Mouse (Mus musculus): ENCODE results near the gene Sde2.

Sde2 gene

DNA sequence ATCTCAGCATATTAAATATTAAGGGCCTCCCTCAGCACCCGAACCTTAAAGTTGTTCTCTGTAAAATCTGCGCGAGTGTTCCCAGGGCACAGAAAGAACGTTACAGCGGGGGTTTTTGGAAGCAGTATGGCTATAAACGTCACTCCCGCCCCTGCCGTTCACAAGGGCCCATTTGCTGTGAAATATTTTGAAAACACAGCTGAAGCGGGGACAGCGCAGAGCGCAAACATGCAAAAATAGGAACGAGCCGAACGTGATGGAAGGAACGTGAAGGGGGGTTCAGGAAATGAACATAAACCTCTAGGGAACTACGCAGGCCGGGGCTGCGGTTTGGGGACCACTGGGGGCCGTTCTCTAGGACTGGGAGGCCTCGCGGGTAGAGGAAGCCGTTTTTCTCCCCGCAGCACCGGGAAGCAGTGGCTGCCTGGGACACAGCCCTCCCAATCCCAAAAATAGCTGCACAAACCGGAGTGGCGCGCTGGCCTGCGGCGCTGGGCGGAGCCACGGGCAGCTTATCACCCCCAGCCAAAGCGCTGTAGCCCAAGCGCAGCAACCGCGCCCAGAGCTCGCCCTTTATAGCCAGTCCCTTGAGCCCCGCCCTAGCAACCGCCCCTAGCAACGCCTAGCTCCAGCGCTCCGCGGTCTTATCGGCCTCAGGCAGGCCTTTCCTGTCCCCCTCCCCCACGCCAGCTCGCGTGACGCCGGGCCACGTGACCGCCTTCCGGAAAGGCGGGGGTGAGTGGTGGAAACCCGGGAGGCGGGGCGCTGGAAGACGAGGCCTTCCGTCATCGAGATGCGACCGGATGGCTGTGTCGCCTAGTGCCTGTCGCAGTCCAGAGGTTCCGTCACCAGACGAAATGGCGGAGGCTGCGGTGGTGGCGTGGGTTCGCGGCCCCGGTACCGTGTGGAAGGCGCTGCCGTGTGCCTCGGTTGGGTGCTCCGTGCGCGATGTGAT is at the start of gene Sde2:
Sde2 (plus strand) TSS at position 812 of the 955 bp plus-strand sequence.
- peak; percentile 100 for DNase-seq (ENCODE audit: inconsistent age in 2 of 2, low spot score in 1 of 2)

DNA sequence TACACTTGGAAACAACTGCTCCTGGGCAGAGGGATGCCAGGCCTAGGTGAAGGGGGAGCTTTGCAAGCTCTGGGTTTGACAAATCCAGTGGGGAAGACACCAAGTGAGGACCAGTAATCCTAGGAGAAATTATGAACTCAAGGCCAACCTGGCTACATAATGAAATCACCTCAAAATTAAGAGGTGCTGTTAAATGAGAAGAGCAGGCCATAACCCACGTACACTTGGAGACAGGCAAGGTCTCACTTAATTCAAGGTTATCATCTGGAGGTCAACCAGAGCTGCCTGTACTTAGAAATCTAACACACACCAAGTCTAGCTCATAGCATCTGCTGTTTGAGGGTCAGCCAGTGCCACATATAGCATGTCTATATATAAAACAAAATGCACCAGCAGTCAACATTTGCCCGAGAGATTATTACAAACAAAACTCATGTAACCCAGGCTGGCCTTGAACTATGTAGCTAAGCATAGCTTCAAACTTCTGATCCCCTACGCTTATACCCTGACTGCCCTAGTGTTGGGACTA is 49.4 kb upstream of the Sde2 start:
- peak in 1 of 2 experiments; percentile 70 for DNase-seq (ENCODE audit: inconsistent age in 2 of 2, low spot score in 1 of 2)

DNA sequence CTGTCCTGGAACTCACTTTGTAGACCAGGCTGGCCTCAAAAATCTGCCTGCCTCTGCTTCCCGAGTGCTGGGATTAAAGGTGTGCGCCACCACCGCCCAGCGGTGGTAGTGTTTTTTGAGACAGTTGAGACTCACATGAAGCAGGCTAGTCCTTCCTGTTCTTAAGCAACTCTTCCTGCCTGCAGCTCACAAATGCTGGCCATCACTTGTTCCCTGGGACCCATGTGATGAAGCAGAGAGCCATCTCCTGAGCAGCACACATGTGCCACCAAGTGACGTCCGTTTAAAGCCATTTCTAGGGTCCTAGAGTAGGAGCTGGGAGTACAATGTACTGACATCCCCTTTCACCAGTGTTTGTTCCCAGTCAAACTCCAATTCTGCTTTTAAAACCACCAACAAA is 47.0 kb upstream of the Sde2 start:
- DNase-seq (ENCODE audit: inconsistent age in 2 of 2, low spot score in 1 of 2) = no peak

DNA sequence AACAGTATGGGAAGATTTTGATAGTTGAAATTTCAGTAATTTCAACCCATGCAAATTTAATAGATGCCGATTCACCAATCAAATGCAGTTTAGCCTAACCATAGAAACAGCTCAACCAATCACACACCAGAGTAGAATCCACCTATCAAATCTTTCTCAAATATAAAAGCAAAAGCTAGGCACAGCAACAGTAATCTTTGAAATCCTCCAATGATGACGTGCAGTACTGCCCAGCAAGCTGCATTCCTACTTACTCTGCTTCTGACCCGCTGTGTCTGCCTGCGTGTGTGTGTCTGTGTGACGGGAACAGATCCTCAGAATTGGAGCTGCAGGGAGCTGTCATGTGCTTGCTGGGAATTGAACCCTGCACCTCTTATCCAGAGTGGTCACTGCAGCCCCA is 42.1 kb upstream of the Sde2 start:
- DNase-seq (ENCODE audit: inconsistent age in 2 of 2, low spot score in 1 of 2) = peak in 1 of 2 experiments; percentile 64

DNA sequence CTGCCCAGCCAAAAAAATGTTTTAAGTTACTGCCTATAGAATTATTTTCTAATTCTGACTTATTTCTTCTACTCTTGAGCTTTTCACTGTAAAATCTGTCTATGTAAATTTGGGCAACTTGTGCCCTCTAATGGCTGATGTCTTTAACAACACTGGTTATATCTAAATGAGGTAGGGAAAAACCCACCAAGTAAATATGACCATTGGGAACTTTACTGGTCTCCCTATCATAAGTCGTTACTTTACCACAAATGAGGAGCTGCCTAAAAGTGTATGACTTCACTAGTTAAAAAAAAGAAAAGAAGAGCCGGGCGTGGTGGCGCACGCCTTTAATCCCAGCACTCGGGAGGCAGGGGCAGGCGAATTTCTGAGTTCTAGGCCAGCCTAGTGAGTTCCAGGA is 40.0 kb upstream of the Sde2 start:
- DNase-seq (ENCODE audit: inconsistent age in 2 of 2, low spot score in 1 of 2) = peak in 1 of 2 experiments; percentile 63

DNA sequence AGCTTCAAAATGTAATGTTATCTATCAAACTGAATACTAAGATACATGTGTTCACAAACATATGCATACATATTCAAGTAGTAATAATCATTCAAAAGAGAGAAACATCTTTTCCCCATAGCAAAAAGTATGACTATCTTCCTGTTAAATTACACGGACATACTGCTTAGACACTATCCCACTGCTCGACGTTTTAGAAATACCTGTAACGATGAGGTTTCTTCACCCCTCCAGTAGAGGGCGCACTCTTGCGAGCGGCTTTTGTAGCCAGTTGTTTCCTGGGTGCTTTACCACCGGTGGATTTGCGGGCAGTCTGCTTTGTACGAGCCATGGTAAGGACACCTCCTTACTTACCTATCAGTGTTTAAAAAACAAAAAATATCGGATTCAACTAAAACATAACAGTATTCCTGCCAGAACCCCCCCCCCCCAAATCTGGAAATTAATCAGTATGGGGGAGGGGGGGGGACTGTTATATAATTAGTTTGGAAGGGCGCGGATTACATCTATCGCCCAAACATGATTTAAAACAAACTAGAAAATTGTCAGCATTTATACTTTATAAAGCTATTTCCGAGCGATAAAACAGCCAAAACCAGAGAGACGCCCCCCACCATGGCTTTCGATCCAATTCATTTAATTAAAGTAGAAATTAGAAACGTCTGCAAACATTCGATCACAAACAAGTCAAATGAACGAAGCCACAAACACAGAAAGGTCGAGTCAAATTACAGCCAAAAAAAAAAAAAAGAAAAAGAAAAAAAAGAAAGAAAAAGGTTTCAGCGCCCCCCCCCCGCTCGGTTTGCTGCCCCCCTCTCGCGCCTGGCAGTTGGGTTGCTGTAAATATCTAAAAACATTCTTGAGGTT is 39.1 kb upstream of the Sde2 start:
- DNase-seq (ENCODE audit: inconsistent age in 2 of 2, low spot score in 1 of 2) = peak in 1 of 2 experiments; percentile 82

DNA sequence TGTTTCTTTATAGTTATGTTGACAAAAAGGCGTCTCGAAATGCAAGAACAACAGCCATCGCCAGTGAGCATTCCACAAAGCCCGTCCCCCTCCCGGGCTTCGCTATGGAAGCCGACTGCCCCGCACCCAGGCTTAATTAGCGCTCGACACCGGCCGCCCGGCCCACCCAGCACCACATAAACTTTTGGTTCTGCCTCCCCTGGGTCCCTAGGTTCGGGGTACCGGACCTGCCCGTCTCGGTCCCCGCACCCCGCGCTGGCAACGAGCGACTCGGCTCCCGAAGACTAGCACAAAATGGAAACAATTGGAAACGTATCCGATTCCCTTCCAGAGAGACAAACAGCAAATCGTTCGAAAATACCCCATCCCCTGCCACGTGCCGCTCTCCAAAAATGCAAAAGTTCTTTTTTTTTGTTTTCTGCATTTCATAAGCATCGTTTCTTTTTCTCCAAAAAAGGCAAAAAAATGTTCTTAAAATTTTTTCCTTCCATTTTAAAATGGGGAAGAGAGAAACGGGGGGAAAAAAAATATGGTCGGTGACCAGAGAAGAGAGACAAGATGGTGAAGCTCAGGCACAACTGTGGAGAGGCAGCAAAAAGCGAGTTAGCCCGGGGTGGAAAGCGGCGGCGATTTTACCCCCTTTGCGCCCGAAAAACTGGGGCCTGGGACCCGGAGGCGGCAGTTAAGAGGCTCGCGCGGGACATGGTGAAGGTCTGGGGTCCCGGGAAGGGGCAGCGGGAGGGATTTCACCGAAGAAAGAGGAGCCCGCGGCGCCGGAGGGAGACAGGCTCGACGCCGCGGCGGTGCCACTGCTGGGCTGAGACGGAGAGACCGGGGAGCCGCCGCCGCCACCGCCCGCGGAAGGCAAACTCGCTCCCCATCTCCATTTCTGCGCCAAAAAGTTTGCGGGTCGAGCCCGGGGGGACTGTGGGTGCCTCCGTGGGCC is 38.2 kb upstream of the Sde2 start:
- DNase-seq (ENCODE audit: inconsistent age in 2 of 2, low spot score in 1 of 2) = peak; percentile 71 to 92

DNA sequence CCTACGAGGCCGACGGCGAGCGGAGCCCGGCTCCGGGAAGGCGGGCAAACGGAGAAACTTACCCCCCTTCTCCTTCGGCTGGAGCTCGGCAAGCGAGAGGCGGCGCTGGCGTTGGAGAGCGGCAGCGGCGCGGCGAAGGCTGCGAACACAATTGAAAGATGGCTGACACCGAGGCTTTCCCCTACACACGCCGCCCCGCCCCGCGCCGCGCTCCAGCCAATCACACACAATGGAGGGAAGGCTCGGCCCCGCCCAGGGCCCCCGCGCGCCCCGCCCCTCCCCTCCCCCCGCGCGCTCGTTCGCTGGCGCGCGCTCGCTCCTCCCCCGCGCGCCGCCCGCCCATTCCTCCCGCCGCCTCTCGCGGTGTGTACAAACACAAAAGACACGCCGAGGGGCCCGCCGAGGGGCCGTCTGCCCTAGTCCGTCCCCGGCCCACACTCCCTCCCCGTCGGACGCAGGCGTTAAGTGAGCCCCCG is 37.5 kb upstream of the Sde2 start:
- peak; percentile 96 to 98 for DNase-seq (ENCODE audit: inconsistent age in 2 of 2, low spot score in 1 of 2)

DNA sequence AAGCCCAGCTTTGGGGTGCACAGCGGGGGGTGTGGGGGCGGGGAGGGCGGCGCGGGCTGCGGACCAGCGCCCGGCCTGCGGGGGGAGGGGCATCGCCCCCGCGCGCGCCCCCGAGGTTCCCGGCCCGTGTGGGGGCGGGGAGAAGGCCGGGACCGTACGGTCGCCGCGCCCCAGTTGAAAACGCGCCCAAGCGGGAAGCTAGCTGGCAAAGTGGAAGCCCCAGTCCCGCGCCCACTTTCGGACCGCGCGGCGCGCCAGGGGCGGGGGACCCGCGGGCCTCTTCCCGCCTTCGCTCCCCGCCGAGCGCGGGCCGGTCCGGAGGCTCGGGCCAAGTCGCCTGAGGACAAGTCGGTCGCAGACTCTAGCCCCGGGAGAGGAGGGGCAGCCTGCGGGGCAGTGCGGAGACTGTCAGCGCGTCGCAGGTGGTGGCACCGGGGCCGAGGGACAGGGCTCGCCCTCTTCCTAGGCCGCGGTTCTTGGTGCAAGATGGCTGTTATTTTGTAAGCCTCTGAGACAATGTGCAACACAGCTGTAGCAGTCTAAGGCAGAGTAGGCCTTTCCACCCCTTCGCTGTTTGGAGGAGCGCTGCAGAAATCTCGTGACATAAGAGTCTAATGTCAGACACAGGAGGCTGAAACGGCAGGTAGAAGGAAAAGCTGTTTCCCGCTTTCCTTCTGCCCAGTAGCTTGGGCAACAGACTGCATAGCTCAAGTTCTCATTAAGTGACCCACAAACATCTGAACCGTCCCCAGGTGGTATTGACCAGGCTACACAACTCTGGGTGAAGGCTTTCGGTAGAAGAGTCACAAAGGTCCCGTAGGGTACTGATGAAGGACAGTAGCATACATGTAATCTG is 36.8 kb upstream of the Sde2 start, which contains the start of gene H3f3a:
H3f3a (minus strand) TSS at position 59 of the 856 bp plus-strand sequence.
- DNase-seq (ENCODE audit: inconsistent age in 2 of 2, low spot score in 1 of 2) = peak; percentile 89 to 97

DNA sequence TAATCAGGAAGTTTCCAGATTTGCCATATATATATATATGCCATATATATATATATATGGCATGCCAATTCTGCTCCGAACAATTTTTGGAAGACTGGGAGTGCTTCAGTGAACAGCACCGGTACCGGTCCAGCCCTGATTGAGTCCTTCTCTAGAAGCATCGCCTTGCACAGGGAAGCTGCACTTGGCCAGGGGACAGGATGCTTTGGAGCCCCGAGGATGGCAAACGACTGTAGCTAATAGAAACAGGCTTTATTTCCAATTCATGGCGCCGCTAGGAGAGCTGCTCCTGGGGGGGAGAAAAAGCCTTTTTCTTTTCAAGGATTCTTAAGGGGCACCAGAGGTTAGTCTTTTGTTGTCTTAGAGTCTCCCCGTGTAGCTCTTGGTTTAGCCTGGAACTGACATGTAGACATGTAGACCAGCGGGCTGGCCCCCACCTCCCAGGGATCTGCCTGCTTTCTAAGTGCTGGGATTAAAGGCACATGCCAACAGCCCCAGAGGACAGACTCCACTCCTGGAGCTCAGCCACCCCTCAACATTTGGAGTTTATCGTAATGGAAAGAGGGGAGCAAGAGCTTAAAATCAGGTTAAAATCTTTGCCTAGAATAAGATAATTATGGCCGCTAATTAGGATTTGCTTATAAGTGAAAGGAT is 35.4 kb upstream of the Sde2 start:
- DNase-seq (ENCODE audit: inconsistent age in 2 of 2, low spot score in 1 of 2) = no peak

DNA sequence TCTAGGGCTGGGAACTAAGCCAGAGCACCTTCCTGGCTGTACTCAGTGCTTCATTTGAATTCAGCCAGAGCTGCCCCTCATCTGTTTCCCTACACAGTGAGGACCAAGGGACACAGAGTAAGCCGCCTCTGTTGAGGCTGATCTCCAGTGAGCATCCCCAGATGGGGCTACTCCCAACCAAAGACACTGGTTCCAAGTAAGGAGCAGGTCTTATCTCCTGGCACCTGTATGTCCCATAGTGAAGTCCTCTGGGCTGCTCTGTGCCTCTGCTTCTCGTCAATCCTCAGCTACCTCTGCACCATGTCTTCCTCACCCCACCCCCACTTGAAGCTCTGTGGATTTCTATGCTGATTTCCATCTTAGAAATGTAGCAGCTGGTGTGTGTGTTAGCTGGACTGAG is 32.9 kb upstream of the Sde2 start:
- no peak for DNase-seq (ENCODE audit: inconsistent age in 2 of 2, low spot score in 1 of 2)

DNA sequence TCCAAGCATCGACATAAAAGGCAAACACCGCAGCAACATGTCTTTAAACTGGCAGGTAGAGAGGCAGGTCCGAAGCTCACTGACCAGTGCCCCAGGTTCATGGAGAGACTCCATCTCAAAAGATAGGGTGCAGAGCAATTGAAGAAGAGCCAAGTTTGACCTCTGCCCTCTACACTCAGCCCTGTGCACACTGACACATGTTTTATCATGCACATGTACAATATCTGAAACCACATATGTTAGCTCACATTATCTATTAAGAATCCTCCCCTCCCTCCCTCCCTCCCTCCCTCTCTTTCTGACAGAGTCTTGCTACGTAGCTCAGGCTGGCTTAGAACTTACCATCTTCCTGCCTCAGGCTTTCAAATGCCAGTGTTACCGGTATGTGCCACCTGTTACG is 29.8 kb upstream of the Sde2 start:
- DNase-seq (ENCODE audit: inconsistent age in 2 of 2, low spot score in 1 of 2) = no peak

DNA sequence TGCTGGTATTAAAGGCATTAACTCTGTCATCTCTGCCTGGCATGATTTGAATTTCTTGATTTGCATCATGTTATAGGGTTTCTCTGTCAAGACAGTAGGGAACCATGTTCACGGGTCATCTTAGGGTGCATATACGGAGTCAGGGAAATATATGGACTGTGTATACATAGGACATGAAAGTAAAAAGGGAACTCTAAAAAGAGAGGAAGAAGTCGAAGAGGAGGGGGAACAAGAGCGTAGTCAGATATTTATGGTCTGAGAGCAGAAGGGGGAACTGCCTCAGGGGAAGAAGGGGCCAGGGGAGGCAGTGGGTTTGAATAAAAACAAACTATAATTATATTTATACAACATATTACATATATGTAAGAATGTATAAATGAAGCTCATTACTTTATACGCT is 28.7 kb upstream of the Sde2 start:
- DNase-seq (ENCODE audit: inconsistent age in 2 of 2, low spot score in 1 of 2) = no peak

DNA sequence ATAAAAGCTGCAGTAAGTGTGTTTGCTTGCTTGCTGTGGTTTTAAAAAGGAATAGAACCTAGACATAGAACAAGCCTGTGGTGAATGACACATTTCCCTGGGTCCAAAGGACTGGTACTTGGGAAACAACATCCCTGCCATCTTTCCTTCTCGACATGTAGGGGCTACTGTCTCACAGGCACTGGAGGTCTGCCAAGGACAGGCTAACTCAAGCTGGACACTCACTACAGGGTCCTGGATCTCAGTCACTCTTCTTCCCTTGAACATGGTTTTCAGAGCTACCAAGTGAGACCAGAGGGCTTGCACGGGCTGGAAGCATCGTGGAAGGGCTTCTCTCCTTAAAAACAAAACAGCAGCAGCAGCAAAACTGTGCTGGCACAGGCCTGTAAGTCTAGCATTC is 27.2 kb upstream of the Sde2 start:
- DNase-seq (ENCODE audit: inconsistent age in 2 of 2, low spot score in 1 of 2) = no peak

DNA sequence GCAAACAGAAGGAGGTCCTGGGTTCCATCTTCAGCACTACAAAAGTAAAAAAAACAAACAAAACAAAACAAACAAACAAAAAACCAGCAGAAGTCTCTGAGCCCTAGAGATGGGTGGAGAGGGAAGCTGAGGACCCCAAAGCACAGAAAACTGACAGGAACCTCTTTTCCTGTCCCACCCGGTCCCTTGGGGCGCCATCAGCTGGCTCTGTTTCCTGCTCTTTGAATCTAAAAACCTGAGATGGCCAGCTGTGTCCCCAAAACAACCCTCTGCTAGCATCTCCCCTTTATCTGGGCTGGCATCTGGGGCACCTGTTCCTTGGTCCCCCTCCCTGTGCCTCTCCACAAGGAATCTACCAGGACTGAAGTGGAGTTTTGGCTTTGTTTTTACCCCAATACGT is 26.2 kb upstream of the Sde2 start:
- DNase-seq (ENCODE audit: inconsistent age in 2 of 2, low spot score in 1 of 2) = no peak

DNA sequence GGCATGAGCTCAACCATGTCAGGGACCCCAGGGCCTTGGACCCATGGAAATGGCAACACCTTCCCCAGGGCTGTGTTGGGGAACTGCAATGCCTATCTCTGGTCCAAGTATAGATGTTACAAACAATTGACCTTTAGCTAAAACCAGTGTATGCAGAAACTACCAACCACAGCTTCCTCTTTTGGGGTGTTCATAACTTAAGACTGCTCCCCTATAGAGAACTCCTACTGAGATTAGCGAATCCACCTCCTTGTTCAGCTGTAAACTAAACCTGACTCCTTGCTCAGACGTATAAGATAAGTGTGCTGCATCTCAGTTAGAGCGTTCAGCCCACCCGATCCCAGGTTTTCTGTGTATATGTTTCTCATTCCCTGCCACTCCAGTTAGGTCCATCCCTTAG is 24.3 kb upstream of the Sde2 start:
- no peak for DNase-seq (ENCODE audit: inconsistent age in 2 of 2, low spot score in 1 of 2)

DNA sequence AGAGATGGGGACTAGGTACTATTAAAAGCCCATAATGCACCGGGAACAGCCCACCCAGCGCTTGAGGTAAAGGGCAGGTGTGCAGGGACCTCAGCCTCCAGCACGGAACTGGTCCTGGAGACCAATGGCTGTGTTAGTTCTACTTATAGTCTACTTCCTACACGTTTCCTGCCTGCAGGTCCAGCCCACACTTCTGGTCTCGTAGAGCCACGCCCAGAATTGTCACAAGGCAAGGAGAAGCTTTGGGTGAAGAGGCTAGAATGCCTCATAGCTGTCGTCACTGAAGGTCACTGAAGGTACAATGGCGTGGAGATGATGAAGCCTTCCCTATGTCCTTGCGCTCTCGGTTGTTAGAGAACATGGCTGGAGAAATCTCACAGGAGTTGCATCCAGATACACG is 21.2 kb upstream of the Sde2 start:
- no peak for DNase-seq (ENCODE audit: inconsistent age in 2 of 2, low spot score in 1 of 2)

DNA sequence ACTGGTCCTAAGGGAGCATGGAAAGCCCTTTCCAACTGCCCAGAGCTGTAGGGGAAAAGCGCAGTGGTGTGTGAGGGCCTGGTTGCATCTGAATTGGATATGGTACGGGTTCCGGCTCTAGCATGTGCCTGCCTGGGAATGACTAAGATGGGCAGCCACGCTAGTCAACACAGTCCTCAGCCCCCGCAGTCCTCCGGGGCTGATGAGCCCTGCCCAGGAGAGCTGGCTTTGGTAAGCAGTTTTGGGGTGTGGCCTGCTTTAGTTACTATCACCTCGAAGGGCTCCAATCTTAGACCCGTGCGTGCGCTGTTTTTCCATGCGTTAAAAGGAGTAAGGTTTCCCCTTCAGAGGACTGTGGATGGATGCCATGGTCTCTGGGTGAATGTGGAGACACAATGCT is 20.8 kb upstream of the Sde2 start:
- no peak for DNase-seq (ENCODE audit: inconsistent age in 2 of 2, low spot score in 1 of 2)
